Mouse (Mus musculus): ENCODE results near the gene Rbm20. TPM values are rescaled to one million over a fixed set of nuclear protein-coding genes. Genes with fewer than 3 reads are reported as not detected.
"Not testable (repeated sequence)": the region's sequence is repeated elsewhere in the genome, so short reads cannot be mapped to it uniquely, and the experiment has no call there.

Rbm20 gene
- total RNA-seq (2021) = 10 to 100 TPM; 51.0 to 79.9 TPM
- long read RNA-seq, experiment 1, partial matches to known transcripts = 7 of 23 reads
- long read RNA-seq, experiment 1, other reads (novel, unspliced or antisense) = 16 of 23 reads
- long read RNA-seq, experiment 2, full-length matches to known transcripts = 3 of 36 reads
- long read RNA-seq, experiment 2, partial matches to known transcripts = 29 of 36 reads
- long read RNA-seq, experiment 2, other reads (novel, unspliced or antisense) = 4 of 36 reads

DNA sequence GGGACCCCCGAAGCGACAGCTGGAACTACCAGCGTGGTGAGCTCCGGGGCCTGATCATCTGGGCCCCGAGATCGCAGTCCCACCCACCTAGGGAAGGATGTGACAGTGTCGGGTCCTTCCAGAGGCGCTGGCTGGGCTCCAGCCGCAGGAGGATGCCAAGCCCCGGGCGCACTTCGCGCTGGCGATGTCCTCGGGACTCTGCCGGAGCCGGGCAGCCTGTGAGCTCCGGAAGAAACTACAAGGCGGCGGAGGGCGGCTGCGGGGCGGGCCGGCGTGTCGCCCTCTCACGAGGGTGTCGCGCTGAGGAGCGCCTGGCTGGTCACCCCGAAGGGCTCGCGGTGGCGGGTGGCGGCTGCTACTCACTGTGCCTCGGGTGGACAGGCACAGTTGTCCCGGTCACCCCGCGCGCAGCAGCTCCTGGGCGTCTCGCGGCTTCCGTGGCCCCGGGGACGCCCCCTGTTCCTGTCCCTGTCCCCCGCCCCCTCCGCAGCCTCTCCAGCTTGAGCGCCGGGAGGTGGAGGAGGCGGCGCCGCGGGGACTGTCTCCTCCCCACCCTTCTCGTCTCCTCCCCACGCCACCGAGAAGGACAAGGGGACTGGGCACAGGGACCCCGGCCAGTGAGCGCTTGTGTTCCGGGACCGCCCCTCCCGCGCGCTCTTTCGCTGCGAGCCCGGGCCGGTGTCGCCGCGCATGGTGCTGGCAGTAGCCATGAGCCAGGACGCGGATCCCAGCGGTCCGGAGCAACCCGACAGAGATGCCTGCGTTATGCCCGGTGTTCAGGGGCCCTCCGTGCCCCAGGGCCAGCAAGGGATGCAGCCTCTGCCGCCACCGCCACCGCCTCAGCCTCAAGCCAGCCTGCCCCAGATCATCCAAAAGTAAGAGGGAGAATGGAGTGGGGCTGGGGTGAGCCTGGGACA lies at the start of gene Rbm20:
TSS of gene Rbm20 (plus strand) at position 589 of the 917 bp plus-strand sequence.
- DNase-seq = peak; percentile 67

- no peak for DNase-seq
These were observed 39.1 kb upstream of the Rbm20 start for GRCm38 (mm10) chr19:53638041-53638440.

- DNase-seq = no peak
These were observed 38.4 kb upstream of the Rbm20 start for GRCm38 (mm10) chr19:53638727-53639126.

DNA sequence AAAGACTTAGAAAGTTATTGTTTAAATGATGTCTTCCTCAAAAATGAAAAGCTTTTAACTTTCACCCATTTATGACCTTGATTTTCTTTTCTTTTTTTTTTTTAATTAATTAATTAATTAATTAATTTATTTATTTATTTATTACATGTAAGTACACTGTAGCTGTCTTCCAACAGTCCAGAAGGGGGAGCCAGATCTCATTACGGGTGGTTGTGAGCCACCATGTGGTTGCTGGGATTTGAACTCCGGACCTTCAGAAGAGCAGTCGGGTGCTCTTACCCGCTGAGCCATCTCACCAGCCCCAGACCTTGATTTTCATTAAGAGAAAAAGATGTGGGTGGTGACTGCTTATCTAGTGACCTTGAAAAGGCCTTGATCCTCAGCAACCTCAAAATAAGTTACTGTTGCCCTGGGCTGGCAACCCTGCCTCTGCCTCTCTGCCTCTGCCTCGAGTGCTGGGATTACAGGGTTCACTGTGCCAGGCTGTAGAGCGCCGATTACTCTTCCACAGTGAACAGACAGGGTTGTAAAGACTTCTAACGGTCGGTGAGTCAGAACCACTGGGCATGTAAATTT lies 33.0 kb upstream of the Rbm20 start:
- no peak for DNase-seq

- DNase-seq = no peak
These were observed 29.8 kb upstream of the Rbm20 start for GRCm38 (mm10) chr19:53647301-53647700.

- peak; percentile 68 for DNase-seq
These were observed 29.1 kb upstream of the Rbm20 start for GRCm38 (mm10) chr19:53648056-53648455.

- DNase-seq = peak; percentile 55
These were observed 28.3 kb upstream of the Rbm20 start for GRCm38 (mm10) chr19:53648802-53649236.

GRCm38 (mm10) chr19:53649361-53649760 lies 27.7 kb upstream of the Rbm20 start:
- DNase-seq = no peak

GRCm38 (mm10) chr19:53649802-53650201 lies 27.3 kb upstream of the Rbm20 start:
- no peak for DNase-seq

GRCm38 (mm10) chr19:53650921-53651320 lies 26.2 kb upstream of the Rbm20 start:
- DNase-seq = no peak

GRCm38 (mm10) chr19:53652267-53652666 lies 24.8 kb upstream of the Rbm20 start:
- no peak for DNase-seq

- DNase-seq = no peak
These were observed 23.3 kb upstream of the Rbm20 start for GRCm38 (mm10) chr19:53653624-53654467.

GRCm38 (mm10) chr19:53656443-53656842 lies 20.7 kb upstream of the Rbm20 start:
- not testable (repeated sequence) for DNase-seq

DNA sequence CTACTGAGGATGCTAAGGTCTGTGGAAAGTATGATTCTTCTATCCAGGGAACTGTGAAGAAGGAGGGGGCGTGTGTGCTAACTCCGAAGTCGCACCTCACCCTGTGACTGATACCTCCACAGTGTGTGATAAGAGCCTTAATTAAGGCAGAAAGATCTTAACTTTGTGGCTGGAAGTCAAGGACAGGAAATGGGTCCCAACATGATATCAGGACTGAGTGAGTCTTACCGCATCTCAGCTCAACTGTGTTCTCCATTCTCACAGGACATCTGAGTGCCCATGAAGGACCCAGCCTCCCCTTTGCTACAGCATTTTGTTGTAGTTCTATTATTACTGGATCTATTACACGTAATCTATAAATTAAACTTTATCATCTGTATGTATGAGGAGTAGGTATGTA lies 19.7 kb upstream of the Rbm20 start:
- no peak for DNase-seq

DNA sequence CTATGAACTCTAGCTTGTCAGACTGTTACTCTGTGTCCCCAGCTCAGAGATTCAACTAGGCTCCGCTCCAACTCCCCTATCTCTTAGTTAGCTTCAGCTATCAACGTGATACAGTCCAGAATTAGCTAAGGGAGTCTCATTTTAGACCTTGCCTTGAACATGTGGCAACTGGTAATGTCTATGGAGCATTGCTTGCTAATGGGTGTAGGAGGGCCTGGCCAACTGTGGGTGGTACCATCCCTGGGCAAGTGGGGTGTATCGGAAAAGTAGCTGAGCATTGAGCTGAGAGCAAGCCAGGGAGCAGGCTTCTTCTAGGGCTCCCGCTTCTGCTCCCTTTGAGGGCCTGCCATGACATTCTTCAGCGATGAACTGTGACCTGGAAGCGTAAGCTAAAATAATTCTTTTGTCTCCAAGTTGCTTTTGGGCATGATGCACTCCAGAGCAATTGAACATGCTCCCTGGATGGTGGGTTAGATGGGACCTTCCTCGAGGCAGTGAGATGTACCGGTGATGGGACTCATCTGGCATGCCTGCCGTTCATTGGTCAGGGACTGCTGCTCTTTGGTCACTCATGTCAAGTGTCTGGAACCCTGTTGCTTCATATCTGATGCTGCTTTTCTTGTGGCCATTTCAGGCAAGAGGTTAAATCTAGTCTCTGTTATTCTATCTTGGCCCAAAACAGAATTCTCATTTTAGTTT lies 16.2 kb upstream of the Rbm20 start:
- DNase-seq = no peak

GRCm38 (mm10) chr19:53661938-53662722 lies 15.0 kb upstream of the Rbm20 start:
- DNase-seq = no peak

DNA sequence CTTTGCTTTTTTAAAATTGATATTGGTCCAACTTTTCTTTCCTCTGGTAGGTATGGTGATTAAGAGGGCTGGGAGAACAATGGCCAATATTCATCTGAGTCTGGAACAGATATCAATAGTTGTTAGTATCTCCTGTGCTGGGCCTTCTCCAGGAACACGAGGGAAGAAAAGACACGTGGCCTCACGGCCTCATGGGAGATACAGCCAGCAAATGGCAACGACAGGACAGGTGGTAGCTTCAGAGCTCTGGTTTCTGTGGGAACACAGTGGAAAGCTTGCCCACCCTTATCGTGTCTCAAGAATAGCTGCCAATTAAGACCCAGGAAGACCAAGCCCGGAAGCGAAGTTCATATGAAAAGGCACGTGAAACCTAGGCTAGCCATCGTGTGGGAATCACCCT lies 12.3 kb upstream of the Rbm20 start:
- DNase-seq = no peak

GRCm38 (mm10) chr19:53665391-53665790 lies 11.7 kb upstream of the Rbm20 start:
- no peak for DNase-seq

DNA sequence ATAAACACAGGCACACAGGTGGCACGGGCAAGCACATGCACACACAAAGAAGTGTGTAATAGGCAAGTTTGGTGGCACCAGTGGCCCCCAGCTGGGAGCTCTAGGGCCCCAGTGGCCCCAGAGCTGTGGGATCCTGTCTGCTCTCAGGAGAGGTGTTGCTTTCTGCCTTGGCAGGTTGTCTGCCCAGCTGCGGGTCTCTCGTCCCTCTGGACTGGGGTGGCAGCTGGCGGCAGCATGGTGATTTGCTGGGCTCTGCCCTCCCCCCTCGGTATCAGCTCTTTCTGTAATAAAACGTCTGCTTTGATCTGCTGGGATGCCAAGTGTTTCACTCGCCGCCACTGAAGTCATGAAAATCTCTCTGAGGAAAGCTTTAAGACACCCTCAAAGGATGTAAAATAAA lies 10.4 kb upstream of the Rbm20 start:
- no peak for DNase-seq

DNA sequence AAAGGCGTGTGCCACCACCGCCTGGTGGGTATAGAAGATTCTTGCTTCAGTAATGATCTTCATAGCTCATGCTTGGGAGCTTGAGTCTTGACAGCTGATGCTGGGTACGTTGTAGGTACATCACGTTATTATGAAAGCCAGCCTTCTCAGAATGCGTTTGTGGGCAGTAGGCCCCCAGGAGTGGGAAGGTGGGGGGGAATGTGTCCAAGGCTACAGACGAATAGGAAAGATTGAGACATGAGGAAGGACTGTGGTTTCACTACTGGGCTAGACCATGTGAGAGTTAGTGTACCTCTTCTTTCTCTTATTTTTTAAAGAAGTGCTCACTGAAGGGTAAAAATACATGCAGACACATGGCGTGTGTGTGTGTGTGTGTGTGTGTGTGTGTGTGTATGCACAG lies 8.3 kb upstream of the Rbm20 start:
- DNase-seq = no peak

Measured in gastrocnemius, postnatal 25 days (tissue).